Mouse (Mus musculus) embryonic facial prominence, embryonic 13.5 days (tissue): ENCODE results near the gene Gsk3a. TPM values are rescaled to one million over a fixed set of nuclear protein-coding genes. Genes with fewer than 3 reads are reported as not detected.
A peak's percentile ranks its signal among the peaks of the same experiment; 100 is the strongest.

Experiments used
- ATAC-seq: fragments of 200-750 bp; cut with Nextera tagmentation; 2 replicates; pipeline ENCODE4 v1.8.0; 2017; ENCODE audit warnings: low read depth; ENCODE audit not compliant: insufficient number of reproducible peaks, insufficient read depth, low FRiP score, low TSS enrichment
- H3K27ac ChIP-seq: fragments of 300-500 bp; sonication (generic); 2 replicates; pipeline ENCODE4 v1.5.1; 2015; ENCODE audit warnings: moderate library complexity, mild to moderate bottlenecking, inconsistent platforms
- H3K27me3 ChIP-seq: fragments of 300-500 bp; sonication (generic); 2 replicates; pipeline ENCODE4 v1.6.1; 2015; ENCODE audit warnings: mild to moderate bottlenecking, inconsistent platforms
- H3K36me3 ChIP-seq: fragments of 300-500 bp; sonication (generic); 2 replicates; pipeline ENCODE4 v1.6.1; 2015; ENCODE audit warnings: mild to moderate bottlenecking, inconsistent platforms
- H3K4me1 ChIP-seq: fragments of 300-500 bp; sonication (generic); 2 replicates; pipeline ENCODE4 v1.6.1; 2015; ENCODE audit warnings: inconsistent platforms
- H3K4me2 ChIP-seq: fragments of 300-500 bp; sonication (generic); 2 replicates; pipeline ENCODE4 v1.6.1; 2015; ENCODE audit warnings: moderate library complexity, mild to moderate bottlenecking, inconsistent platforms
- H3K4me3 ChIP-seq: fragments of 300-500 bp; sonication (generic); 2 replicates; pipeline ENCODE4 v1.5.1; 2015; ENCODE audit warnings: mild to moderate bottlenecking, inconsistent platforms
- H3K9ac ChIP-seq: fragments of 300-500 bp; sonication (generic); 2 replicates; pipeline ENCODE4 v1.6.1; 2015; ENCODE audit warnings: mild to moderate bottlenecking, inconsistent platforms
- H3K9me3 ChIP-seq: fragments of 300-500 bp; sonication (generic); 2 replicates; pipeline ENCODE4 v1.6.1; 2016; ENCODE audit warnings: inconsistent platforms
- WGBS: fragments of 180-500 bp; shearing (Covaris S2); methylation state at CpG from one replicate; pipeline ENCODE4 v1.1.7; 2015; ENCODE audit warnings: mixed read lengths; 5-methylcytosine and 5-hydroxymethylcytosine counted together
- polyA plus RNA-seq: library from polyadenylated mRNA; unstranded; fragments of >200 nt; fragmentation: Nextera tagmentation; extraction: Ambion mirVana; gene quantifications from 2 replicates; pipeline ENCODE4 v1.2.1, GENCODE M21; 2015

The Gsk3a gene
- polyA plus RNA-seq, 1 experiment from 2014 or later, result 14.4 TPM

DNA sequence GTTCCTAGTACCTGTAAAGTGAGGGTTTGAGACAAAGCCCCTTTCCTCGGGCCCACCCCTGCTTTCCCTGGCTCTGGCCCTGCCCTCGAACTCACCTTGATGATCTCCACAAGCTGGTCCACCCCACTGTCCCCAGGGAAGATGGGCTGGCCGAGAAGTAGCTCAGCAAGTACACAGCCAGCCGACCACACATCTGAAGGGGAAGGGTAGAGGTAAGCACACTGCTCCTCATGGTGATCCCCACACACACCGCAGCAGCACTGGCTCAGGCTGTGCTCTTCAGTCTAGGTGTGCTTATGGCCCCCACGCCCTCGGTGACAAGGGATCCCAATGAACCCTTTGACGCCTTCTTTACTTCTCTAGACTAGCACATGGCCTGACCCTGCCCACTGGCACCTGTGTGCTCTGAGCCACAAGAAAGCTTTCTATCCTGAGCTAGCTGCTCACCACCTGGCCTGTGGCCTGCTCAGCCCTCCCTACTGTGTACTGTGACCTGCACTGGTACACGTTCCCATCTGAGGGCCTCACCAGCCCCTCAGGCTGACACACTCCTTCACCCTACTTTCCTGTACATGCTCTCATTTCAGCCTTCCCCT lies 6.9 kb downstream of the Gsk3a start:
- ATAC-seq, result no peak
- H3K27ac ChIP-seq, result no peak overlapping the region
- H3K4me3 ChIP-seq, result no peak overlapping the region
- peaks cover 98% of the 10 kb centered on the region for H3K36me3 ChIP-seq
- peaks cover 10% of the 10 kb centered on the region for H3K4me1 ChIP-seq
- no peak overlapping the region for H3K9ac ChIP-seq
- WGBS, result 86% methylated on average over 9 of the region's 9 CpGs
- no peaks in the 10 kb centered on the region for H3K9me3 ChIP-seq
- H3K27me3 ChIP-seq, result no peaks in the 10 kb centered on the region
- no peak overlapping the region for H3K4me2 ChIP-seq

DNA sequence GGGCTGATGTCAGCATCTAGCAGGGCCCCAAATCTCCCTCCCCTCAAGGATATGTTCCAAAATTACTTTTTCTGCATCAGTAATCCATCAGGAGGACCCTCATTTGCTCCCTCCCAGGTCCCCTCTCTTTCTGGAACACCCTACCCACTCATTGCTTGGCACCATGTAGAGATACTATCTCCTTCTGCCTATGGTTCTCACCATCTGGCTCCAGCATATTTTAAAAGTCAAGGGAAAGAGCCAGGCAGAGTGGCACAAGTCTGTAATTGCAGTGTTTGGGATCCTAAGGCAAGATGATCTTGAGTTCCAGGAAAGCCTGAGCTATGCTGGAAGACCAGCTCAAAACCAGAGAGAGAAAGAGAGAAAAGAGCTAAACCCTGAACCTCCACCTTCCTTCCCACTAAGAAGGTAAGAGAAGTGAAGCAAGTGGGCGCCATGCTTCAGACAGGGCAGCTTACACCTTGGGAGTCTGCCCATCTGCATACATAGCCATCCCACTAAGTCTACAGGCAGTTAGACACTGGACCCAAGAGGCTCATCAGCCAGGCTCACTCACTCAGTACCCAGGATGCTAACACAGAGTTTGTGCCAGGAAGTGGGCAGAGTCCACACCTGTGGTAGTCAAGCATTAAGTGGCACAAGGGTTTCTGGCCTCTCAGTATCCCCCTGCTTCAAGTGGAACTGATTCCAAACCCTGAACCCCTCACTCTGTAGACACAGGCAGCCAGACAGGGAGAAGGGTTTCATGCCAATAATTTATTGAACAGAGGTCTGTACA lies 9.9 kb downstream of the Gsk3a start:
- no peak overlapping the region for H3K4me3 ChIP-seq
- H3K27me3 ChIP-seq, result no peaks in the 10 kb centered on the region
- H3K36me3 ChIP-seq, result peaks cover 92% of the 10 kb centered on the region
- H3K9ac ChIP-seq, result no peak overlapping the region
- H3K9me3 ChIP-seq, result no peaks in the 10 kb centered on the region
- H3K4me2 ChIP-seq, result no peak overlapping the region
- no peak overlapping the region for H3K27ac ChIP-seq
- 88% methylated on average over 1 of the region's 1 CpGs for WGBS
- no peaks in the 10 kb centered on the region for H3K4me1 ChIP-seq
- ATAC-seq, result no peak

DNA sequence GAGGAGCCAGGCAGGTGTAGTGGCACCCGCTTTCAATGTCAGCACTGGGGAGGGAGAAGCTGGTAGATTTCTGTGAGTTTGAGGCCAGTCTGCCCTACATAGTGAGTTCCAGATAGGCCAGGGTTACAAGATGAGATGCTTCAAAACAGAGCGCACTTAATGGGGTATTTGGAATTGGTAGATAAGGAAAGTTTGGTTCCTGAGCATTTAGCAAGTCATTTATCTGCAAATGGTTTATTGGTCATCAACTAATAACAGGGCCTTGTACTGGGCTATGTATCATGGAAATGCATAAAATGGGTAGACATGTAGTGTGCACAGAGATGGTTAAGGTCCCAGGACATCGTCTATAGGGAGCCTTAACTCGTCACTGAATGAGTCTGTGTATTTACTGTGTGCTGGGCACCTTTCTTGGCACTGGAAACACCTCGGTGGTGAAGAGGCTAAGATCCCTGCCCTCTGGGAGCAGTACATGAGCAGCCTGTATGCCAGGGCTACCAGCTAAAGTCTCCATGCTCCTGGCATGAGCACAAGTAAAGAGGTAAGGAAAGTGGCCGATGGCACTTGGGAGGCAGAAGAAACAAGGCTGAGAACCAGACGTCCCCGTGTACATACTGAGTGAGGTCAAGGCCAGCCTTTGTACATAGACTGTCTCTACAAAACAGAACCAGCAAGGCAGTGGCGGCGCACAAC lies 15.2 kb downstream of the Gsk3a start:
- Histone ChIP-seq H3K9me3 (no peaks in the 10 kb centered on the region), H3K27me3 (no peaks in the 10 kb centered on the region), H3K4me3 (peak overlapping the region; percentile 72), H3K27ac (no peak overlapping the region), H3K36me3 (peaks cover 41% of the 10 kb centered on the region), H3K9ac (peak overlapping the region; percentile 85), H3K4me1 (peaks cover 30% of the 10 kb centered on the region), H3K4me2 (peak overlapping the region; percentile 97)
- 84% methylated on average over 10 of the region's 10 CpGs for WGBS
- ATAC-seq, result no peak

DNA sequence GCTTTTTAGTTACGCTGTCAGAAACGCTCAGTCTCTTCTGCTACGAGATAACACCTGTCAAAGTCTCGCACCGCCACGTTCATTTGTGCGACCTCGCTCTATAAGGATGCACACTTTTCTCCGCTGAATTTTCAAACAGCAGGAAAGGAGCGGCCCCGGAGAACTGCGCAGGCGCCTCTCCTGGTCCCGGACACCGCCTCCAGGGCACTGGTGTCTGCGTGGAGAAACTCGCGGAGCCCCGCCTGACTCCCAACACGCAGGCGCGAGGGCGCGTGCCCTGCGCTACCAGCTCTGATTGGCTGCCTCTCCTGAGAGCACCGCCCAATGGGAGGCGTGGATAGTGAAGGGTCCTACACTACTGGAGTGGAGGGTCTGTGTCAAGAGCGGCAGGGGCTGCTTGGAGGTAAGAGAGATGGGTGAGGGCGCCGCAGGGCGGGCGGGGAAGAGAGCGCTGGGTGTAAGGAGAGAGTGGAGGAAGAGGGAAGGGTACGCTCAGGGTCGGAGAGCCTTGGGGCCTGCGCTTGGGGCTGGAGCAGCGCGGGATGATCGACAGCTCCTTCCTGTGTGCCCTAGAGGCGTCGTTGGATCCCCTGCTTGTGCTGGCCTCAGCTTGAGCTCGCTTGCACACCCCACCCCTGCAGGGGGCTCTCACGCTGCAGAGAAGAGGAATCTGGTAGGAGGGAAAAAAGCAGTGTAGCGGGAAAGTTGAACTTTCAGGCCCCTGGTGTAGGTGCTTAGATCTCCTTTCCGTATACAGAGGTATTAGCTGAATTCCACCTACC lies 16.4 kb downstream of the Gsk3a start, which contains the start of gene Zfp526:
Gene Zfp526 (plus strand): TSS at position 324 of the 782 bp plus-strand sequence.
- peak within 1 kb of the TSS; percentile 72 for H3K4me3 ChIP-seq
- H3K9me3 ChIP-seq, result no peaks in the 10 kb centered on the region
- peak within 1 kb of the TSS; percentile 97 for H3K4me2 ChIP-seq
- H3K27me3 ChIP-seq, result no peaks in the 10 kb centered on the region
- WGBS, result under 1% methylated on average over 42 of the region's 45 CpGs
- peak within 1 kb of the TSS; percentile 85 for H3K9ac ChIP-seq
- ATAC-seq, result peak; percentile 94
- H3K27ac ChIP-seq, result peak within 1 kb of the TSS; percentile 94
- H3K4me1 ChIP-seq, result peaks cover 30% of the 10 kb centered on the region
- peaks cover 30% of the 10 kb centered on the region for H3K36me3 ChIP-seq

DNA sequence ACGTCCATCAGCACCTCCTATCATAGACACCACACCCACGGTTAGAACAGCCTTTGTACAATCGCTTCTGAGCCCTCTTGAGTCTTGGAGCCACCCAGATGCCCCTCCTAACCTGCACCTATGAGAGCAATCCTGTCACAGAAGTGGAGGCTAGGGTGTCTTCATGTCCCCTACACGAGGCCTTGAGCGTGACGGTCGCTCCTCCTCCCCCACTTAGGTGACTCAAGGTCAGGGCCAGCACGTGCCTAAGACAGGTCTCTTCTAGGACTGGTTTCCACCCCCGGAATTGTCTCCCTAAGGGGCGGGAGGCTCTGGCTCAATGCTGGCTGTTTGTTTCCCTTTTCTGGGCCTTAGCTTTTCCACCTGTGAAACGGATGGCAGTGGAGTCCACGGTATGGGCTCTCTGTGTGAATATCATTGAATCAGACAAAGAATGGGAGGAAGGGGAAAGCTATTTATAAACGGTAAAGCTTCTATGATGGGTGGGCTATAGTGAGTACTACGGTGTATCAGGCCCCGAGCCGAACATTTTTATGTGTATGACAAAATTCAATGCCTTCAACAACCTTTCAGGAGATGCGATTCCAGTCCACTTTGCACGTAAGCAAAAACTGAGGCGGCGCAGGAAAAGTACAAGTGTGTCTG lies 17.1 kb downstream of the Gsk3a start, which contains the start of gene Dedd2:
Gene Dedd2 (minus strand): TSS at position 159 of the 645 bp plus-strand sequence.
- peak within 1 kb of the TSS; percentile 85 for H3K9ac ChIP-seq
- H3K4me1 ChIP-seq, result peaks cover 30% of the 10 kb centered on the region
- peak within 1 kb of the TSS; percentile 94 for H3K27ac ChIP-seq
- H3K9me3 ChIP-seq, result no peaks in the 10 kb centered on the region
- no peaks in the 10 kb centered on the region for H3K27me3 ChIP-seq
- ATAC-seq, result no peak
- H3K4me2 ChIP-seq, result peak within 1 kb of the TSS; percentile 97
- peak within 1 kb of the TSS; percentile 72 for H3K4me3 ChIP-seq
- 8% methylated on average over 20 of the region's 20 CpGs for WGBS
- peaks cover 23% of the 10 kb centered on the region for H3K36me3 ChIP-seq

DNA sequence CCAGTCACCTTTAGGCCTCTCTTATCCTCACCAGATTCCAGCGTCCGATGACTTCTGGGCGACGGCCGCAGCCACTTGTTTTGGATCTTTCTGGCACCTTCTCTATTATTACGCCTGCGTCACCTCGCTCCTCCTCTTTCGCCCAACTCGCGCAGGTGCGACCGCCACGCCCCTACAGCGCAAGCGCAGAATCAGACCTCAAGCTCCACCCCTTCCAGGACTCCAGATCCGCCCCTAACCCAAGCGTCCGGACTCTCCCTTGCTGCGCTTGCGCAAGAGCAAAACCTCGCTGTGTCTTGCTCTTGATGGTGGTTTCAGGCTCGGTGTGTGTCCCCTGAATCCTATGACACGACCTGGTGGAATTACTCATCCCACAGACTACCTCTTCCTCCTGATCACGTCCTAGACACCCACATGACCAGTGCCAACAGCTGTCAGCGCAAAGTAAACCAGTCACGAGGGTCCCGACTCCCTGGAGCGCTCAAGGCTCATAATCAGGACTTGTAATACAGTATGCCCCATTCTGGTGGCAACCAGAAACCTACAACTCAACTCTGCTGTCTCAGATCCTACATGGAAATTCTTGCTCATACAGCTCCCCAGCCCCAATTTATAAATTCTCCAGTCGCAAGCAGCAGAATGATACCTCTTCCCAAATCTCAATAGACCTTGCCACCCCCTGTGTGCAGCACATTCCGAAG lies 17.7 kb downstream of the Gsk3a start:
- Histone ChIP-seq H3K36me3 (peaks cover 17% of the 10 kb centered on the region), H3K27ac (peak overlapping the region; percentile 68; the same call in 1 of the 2 replicates), H3K4me3 (peak overlapping the region; percentile 72), H3K4me2 (peak overlapping the region; percentile 97), H3K27me3 (no peaks in the 10 kb centered on the region), H3K9me3 (no peaks in the 10 kb centered on the region), H3K9ac (peak overlapping the region; percentile 79), H3K4me1 (peaks cover 30% of the 10 kb centered on the region)
- ATAC-seq, result peak; percentile 61
- 4% methylated on average over 31 of the region's 31 CpGs for WGBS

DNA sequence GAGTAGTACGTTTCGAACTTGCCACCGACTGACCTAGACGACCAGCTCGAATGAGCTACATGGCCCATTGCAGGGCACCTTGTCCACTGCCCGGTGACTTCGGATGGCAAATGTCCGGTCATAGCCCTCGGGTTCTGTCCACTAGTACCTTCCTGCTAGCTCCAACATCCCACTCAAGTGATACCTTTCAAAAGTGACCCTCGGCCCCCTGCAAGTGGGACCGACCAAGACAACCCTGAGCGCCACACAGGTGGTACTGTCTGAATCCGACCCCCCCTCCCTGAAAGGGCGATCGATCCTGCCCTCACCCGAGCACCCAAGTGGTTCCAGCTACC lies 18.3 kb downstream of the Gsk3a start:
- H3K36me3 ChIP-seq, result peaks cover 14% of the 10 kb centered on the region
- peaks cover 30% of the 10 kb centered on the region for H3K4me1 ChIP-seq
- no peaks in the 10 kb centered on the region for H3K9me3 ChIP-seq
- peak overlapping the region; percentile 68; the same call in 1 of the 2 replicates for H3K27ac ChIP-seq
- WGBS, result under 1% methylated on average over 16 of the region's 16 CpGs
- peak overlapping the region; percentile 97 for H3K4me2 ChIP-seq
- H3K27me3 ChIP-seq, result no peaks in the 10 kb centered on the region
- 0 out of 2 replicates have a peak, but pooled peaks have one; percentile 12 for ATAC-seq
- H3K4me3 ChIP-seq, result peak overlapping the region; percentile 72
- peak overlapping the region; percentile 79 for H3K9ac ChIP-seq

DNA sequence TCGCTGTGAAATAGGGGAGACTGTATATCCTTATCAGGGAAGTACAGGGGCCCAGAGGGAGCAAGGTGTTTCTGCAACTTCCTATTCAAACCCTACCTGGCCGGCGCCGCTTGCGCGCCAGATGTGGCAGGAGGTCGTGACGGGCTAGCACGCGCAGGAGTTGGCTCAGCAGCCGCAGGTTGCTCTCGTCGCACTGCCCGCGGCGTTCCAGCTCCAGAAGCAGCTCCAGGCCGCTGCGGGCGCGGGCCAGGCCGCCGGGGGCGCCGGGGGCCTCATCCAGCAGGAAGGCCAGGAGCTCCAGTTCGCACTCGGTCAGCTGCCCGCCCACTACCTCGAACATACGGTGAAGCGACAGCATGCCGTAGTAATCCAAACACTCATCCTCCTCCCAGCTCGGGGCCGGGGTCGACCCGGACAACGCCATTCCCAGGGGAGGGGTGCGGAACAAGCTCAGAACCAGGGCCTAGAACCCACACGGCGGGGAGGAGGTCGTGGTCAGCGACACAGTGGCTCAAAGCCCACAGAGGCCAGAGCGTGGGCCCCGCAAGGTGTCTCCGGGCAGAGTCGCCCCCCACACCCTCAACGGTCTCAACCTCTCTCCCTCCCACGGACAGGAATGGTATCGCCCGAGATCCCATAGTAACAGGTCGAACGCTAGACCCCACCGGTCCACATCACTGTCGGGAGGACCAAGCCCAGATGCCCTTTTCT lies 18.8 kb downstream of the Gsk3a start:
- Histone ChIP-seq H3K9ac (peak overlapping the region; percentile 79), H3K4me2 (peak overlapping the region; percentile 97), H3K4me3 (peak overlapping the region; percentile 72), H3K4me1 (peaks cover 30% of the 10 kb centered on the region), H3K27me3 (no peaks in the 10 kb centered on the region), H3K27ac (peak overlapping the region; percentile 68; the same call in 1 of the 2 replicates), H3K36me3 (peaks cover 13% of the 10 kb centered on the region), H3K9me3 (no peaks in the 10 kb centered on the region)
- ATAC-seq, result peak; percentile 16; the same call in 1 of the 2 replicates
- under 1% methylated on average over 53 of the region's 53 CpGs for WGBS

DNA sequence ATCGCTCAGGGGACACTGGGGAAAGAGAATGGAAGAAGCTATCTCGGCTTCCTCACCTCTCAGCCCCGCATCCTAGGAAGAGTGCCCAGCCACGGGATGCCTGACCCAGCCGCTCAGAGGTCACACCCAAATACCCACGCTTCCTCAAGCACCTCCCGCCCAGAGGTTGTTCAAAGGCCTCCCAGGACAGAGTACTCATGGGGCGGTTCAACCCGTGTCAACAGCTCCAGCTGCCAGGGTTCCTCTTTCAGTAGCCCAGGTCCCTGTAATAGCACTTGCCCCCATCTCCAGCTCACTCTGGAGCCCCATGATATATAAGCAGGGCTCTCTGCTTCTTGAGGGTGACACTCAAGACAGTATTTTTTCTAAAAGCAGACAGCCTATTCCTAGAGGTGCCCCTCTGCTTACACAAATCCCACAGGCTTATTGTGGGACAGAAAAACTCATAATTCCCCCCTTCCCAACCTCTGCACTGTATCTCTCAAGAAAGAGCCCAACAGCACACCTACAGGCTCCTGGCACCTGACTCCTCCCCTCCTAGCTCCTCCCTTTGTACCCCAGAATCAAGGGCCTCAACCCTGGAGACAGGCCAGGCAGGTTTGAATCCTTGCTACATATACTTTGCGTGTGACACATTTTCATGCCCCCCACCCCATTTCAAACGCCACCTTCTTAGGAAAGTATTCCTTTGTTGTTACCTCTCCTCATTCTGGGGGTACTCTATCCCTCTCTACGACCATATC lies 19.8 kb downstream of the Gsk3a start:
- H3K4me1 ChIP-seq, result peaks cover 30% of the 10 kb centered on the region
- H3K36me3 ChIP-seq, result peaks cover 8% of the 10 kb centered on the region; the same call in 1 of the 2 replicates
- H3K27me3 ChIP-seq, result no peaks in the 10 kb centered on the region
- H3K9ac ChIP-seq, result no peak overlapping the region
- H3K4me3 ChIP-seq, result peak overlapping the region; percentile 72; the same call in 1 of the 2 replicates
- 54% methylated on average over 12 of the region's 12 CpGs for WGBS
- no peak overlapping the region for H3K27ac ChIP-seq
- no peaks in the 10 kb centered on the region for H3K9me3 ChIP-seq
- peak overlapping the region; percentile 97 for H3K4me2 ChIP-seq
- ATAC-seq, result no peak
